ENCODE assay signal across 24 mouse cellular contexts in genomic region chr5:92984692-92985091, GRCm38 (mm10).
DNase-seq lines count a peak whose midpoint lies in the region; ATAC-seq and TF ChIP-seq lines count a peak whose summit lies in the region.
"Had no signal": no experiment of that assay in that cellular context is flagged by ENCODE, and none has a peak within 500 bp of the region (broad histone marks: within the 10 kb centered on the region; RNA-seq: fewer than 3 reads in every experiment).

No protein-coding gene starts in this region.

- no peak overlapping the region for H3K4me3 ChIP-seq in intestine, postnatal 0 days (ENCODE audit: low read depth, low read length)
- H3K4me3 ChIP-seq in intestine, embryonic 16.5 days (ENCODE audit: low read length) = no peak overlapping the region
- H3K4me3 ChIP-seq in embryonic fibroblast, embryonic 13.5 days (ENCODE audit: insufficient read depth, low read length) = no peak overlapping the region
- no peak overlapping the region for H3K4me3 ChIP-seq in heart, embryonic 12.5 days
- H3K4me3 ChIP-seq: embryonic facial prominence, embryonic 12.5 days; embryonic facial prominence, embryonic 15.5 days; erythroblast, embryonic 14.5 days; forebrain, embryonic 12.5 days; forebrain, embryonic 15.5 days; heart, embryonic 13.5 days; hindbrain, embryonic 15.5 days had no signal

- no peak overlapping the region for H3K4me2 ChIP-seq in intestine, postnatal 0 days (replicated peaks; ENCODE audit: low read depth)
- no peak overlapping the region for H3K4me2 ChIP-seq in intestine, embryonic 16.5 days (ENCODE audit: low read depth, low read length)
- H3K4me2 ChIP-seq in heart, embryonic 12.5 days = no peak overlapping the region
- H3K4me2 ChIP-seq: embryonic facial prominence, embryonic 12.5 days; embryonic facial prominence, embryonic 15.5 days; forebrain, embryonic 12.5 days; forebrain, embryonic 15.5 days; heart, embryonic 13.5 days; hindbrain, embryonic 15.5 days had no signal

- TF ChIP-seq CTCF in intestine, postnatal 0 days (IDR thresholded peaks at IDR 0.05; ENCODE audit: low read depth) = no peak
- no peak for TF ChIP-seq CTCF in embryonic fibroblast, embryonic 13.5 days (IDR thresholded peaks at IDR 0.05; ENCODE audit: borderline replicate concordance, insufficient read depth, low read length)

- no peak for ATAC-seq in intestine, postnatal 0 days
- no peak for ATAC-seq in intestine, embryonic 16.5 days
- ATAC-seq in monocyte, adult 5-6 weeks (replicated peaks; ENCODE audit: insufficient number of reproducible peaks, low FRiP score, low TSS enrichment, poor library complexity, severe bottlenecking) = no peak
- no peak for ATAC-seq in heart, embryonic 12.5 days (ENCODE audit: insufficient number of reproducible peaks, low FRiP score)
- no peak for ATAC-seq in CD4-positive, CD25-positive, alpha-beta regulatory T cell, adult 4 months
- ATAC-seq: forebrain, embryonic 15.5 days had no signal

- 41% methylated on average over 1 of the region's 1 CpGs for WGBS in intestine, postnatal 0 days
- WGBS in intestine, embryonic 16.5 days = 55% methylated on average over 1 of the region's 1 CpGs
- 14% methylated on average over 1 of the region's 1 CpGs for WGBS in heart, embryonic 12.5 days

- H3K9me3 ChIP-seq in intestine, postnatal 0 days (ENCODE audit: control insufficient read depth) = no peaks in the 10 kb centered on the region
- no peaks in the 10 kb centered on the region for H3K9me3 ChIP-seq in intestine, embryonic 16.5 days (ENCODE audit: control insufficient read depth, low read length)
- H3K9me3 ChIP-seq in heart, embryonic 12.5 days (replicated peaks) = 0 out of 2 replicates have a peak, but pooled peaks cover 2% of the 10 kb centered on the region
- H3K9me3 ChIP-seq: embryonic facial prominence, embryonic 12.5 days; embryonic facial prominence, embryonic 15.5 days; forebrain, embryonic 12.5 days; forebrain, embryonic 15.5 days; G1E; heart, embryonic 13.5 days; hindbrain, embryonic 15.5 days had no signal

- H3K9ac ChIP-seq in intestine, postnatal 0 days (ENCODE audit: low read depth, low read length) = no peak overlapping the region
- H3K9ac ChIP-seq in intestine, embryonic 16.5 days (ENCODE audit: low read depth, low read length) = no peak overlapping the region
- H3K9ac ChIP-seq in heart, embryonic 12.5 days = no peak overlapping the region
- H3K9ac ChIP-seq: embryonic facial prominence, embryonic 12.5 days; embryonic facial prominence, embryonic 15.5 days; forebrain, embryonic 12.5 days; forebrain, embryonic 15.5 days; heart, embryonic 13.5 days; hindbrain, embryonic 15.5 days had no signal

- H3K27me3 ChIP-seq in intestine, postnatal 0 days (replicated peaks; ENCODE audit: control insufficient read depth, insufficient read depth, low read length) = no peaks in the 10 kb centered on the region
- H3K27me3 ChIP-seq in intestine, embryonic 16.5 days (replicated peaks; ENCODE audit: control insufficient read depth, insufficient read depth, low read length) = no peaks in the 10 kb centered on the region
- H3K27me3 ChIP-seq in heart, embryonic 12.5 days (replicated peaks) = no peaks in the 10 kb centered on the region
- H3K27me3 ChIP-seq: embryonic facial prominence, embryonic 12.5 days; embryonic facial prominence, embryonic 15.5 days; forebrain, embryonic 12.5 days; forebrain, embryonic 15.5 days; heart, embryonic 13.5 days; hindbrain, embryonic 15.5 days had no signal

- H3K27ac ChIP-seq in intestine, postnatal 0 days (ENCODE audit: low read depth, low read length) = peak overlapping the region; percentile 86; the same call in 1 of the 2 replicates
- no peak overlapping the region; the same call in 1 of the 2 replicates for H3K27ac ChIP-seq in intestine, embryonic 16.5 days (ENCODE audit: low read length)
- H3K27ac ChIP-seq in embryonic fibroblast, embryonic 13.5 days (ENCODE audit: insufficient read depth, low read length) = peak overlapping the region; percentile 43; the same call in 1 of the 2 replicates
- no peak overlapping the region for H3K27ac ChIP-seq in heart, embryonic 12.5 days (ENCODE audit: poor library complexity, severe bottlenecking)
- H3K27ac ChIP-seq: embryonic facial prominence, embryonic 12.5 days; embryonic facial prominence, embryonic 15.5 days; forebrain, embryonic 12.5 days; forebrain, embryonic 15.5 days; heart, embryonic 13.5 days; hindbrain, embryonic 15.5 days had no signal

- 0 out of 2 replicates have a peak, but pooled peaks cover 6% of the 10 kb centered on the region for H3K4me1 ChIP-seq in intestine, postnatal 0 days (replicated peaks; ENCODE audit: control insufficient read depth, insufficient read depth, low read length)
- peaks cover 12% of the 10 kb centered on the region for H3K4me1 ChIP-seq in intestine, embryonic 16.5 days (ENCODE audit: control insufficient read depth, insufficient read depth, low read length)
- peaks cover 11% of the 10 kb centered on the region for H3K4me1 ChIP-seq in embryonic fibroblast, embryonic 13.5 days (ENCODE audit: control insufficient read depth, insufficient read depth, low read length)
- peaks cover 13% of the 10 kb centered on the region for H3K4me1 ChIP-seq in heart, embryonic 12.5 days (replicated peaks)

- peak; percentile 71 for DNase-seq in 3134 (ENCODE audit: extremely low read depth, insufficient read length, low spot score)
- DNase-seq in Muller cell, postnatal 12 days (ENCODE audit: inconsistent ontology term) = peak; percentile 95
- DNase-seq: adrenal gland, postnatal 10 days; adrenal gland, postnatal 36 days; cerebellum, adult 18-20 months; cerebellum, adult 9-10 months; gastrocnemius, postnatal 25 days; heart, adult 18-20 months; heart, postnatal 14 days; heart, postnatal 4 days had no signal

- no peaks in the 10 kb centered on the region for H3K36me3 ChIP-seq in intestine, postnatal 0 days (ENCODE audit: control insufficient read depth, insufficient read depth)
- no peaks in the 10 kb centered on the region for H3K36me3 ChIP-seq in intestine, embryonic 16.5 days (ENCODE audit: control insufficient read depth, insufficient read depth, low read length)
- H3K36me3 ChIP-seq in heart, embryonic 12.5 days = no peaks in the 10 kb centered on the region
- H3K36me3 ChIP-seq: embryonic facial prominence, embryonic 12.5 days; embryonic facial prominence, embryonic 15.5 days; forebrain, embryonic 12.5 days; forebrain, embryonic 15.5 days; G1E; heart, embryonic 13.5 days; hindbrain, embryonic 15.5 days had no signal

- no peak for TF ChIP-seq POLR2A in embryonic fibroblast, embryonic 13.5 days (IDR thresholded peaks at IDR 0.05; ENCODE audit: low read depth, low read length)

Comparison
In these comparisons a context has a peak if more than half of its experiments do, and no peak if none do; other contexts are left out.
1. H3K27ac ChIP-seq: peak in intestine, postnatal 0 days (single experiment) and embryonic fibroblast, embryonic 13.5 days (single experiment); none in intestine, embryonic 16.5 days (single experiment) and heart, embryonic 12.5 days (single experiment).